Mouse (Mus musculus) myocyte (in vitro differentiated cells): ENCODE data around the gene Dact3.

ENCODE experiments used
- E2F4 ChIP-seq: IDR thresholded peaks from one replicate; pipeline ENCODE4 v1.6.1; 2011; ENCODE audit warnings: mild to moderate bottlenecking, control low read depth, moderate library complexity; ENCODE audit not compliant: insufficient read depth
- MAX ChIP-seq: IDR thresholded peaks from one replicate; pipeline ENCODE4 v1.6.1; 2011; ENCODE audit warnings: low read depth, mild to moderate bottlenecking, control low read depth
- POLR2A ChIP-seq: IDR thresholded peaks from one replicate; pipeline ENCODE4 v1.6.1; 2011; ENCODE audit warnings: low read depth, mild to moderate bottlenecking, control low read depth, moderate library complexity; ENCODE audit not compliant: insufficient read length
- POLR2AphosphoS2 ChIP-seq: IDR thresholded peaks from one replicate; pipeline ENCODE4 v1.6.1; 2011; ENCODE audit warnings: low read depth, control low read depth; ENCODE audit not compliant: insufficient read length
- SRF ChIP-seq: IDR thresholded peaks from one replicate; pipeline ENCODE4 v1.6.1; 2011; ENCODE audit warnings: low read depth; ENCODE audit not compliant: control insufficient read depth, insufficient read length
- TCF3 ChIP-seq: IDR thresholded peaks from one replicate; pipeline ENCODE4 v1.6.1; 2011; ENCODE audit warnings: low read depth, control low read depth; ENCODE audit not compliant: insufficient read length

DNA sequence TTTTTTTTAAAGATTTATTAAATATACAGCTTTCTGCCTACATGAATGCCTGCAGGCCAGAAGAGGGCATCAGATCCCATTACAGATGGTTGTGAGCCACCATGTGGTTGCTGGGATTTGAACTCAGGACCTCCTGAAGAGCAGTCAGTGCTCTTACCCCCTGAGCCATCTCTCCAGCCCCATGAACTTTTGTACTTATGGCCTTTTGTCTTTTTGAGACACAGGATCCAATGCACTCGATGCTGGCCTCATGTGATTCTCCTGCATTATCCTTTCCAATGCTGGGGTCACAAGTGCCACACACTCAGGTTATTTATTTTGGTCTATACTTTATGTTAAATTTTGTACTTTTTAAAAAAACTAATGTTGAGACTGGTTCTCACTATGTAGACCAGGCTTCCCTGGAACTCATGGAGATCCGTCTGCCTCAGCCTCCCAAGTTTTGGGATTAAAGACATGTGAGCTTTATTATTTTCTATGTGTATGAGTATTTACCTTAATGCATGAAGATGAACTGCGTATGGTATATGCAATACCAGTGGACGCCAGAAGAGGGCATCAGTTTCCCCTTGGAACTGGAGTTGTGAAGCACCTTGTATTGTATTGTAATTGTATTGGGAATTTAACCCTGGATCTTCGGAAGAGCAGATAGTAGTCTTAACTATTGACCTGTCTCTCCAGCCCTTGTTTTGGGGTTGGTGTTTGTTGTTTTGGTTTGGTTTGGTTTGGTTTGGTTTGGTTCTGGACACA, 15.0 kb upstream of the Dact3 start:
- no peak for TF ChIP-seq POLR2A
- no peak for TF ChIP-seq E2F4
- TF ChIP-seq MAX: no peak
- no peak for TF ChIP-seq POLR2AphosphoS2
- no peak for TF ChIP-seq TCF3
- no peak for TF ChIP-seq SRF
